Mouse (Mus musculus): ENCODE results near the gene Cebpzos. TPM values are rescaled to one million over a fixed set of nuclear protein-coding genes. Genes with fewer than 3 reads are reported as not detected.

Gene Cebpzos
- 10 to 100 TPM in 1 of 26 experiments, 1 to 10 TPM in 21, not detected in 4; 1.3 to 11.0 (median 4.7) TPM for total RNA-seq (2018; cell fraction: chromatin; rRNA removed)
- 10 to 100 TPM; 23.3 to 54.8 (median 41.6) TPM for total RNA-seq (2018; cell fraction: cytosol; rRNA removed)
- total RNA-seq (2018; cell fraction: nucleus; rRNA removed), result 10 to 100 TPM in 8 of 26 experiments, 1 to 10 TPM in 16, not detected in 2; 2.4 to 18.9 (median 8.0) TPM
- polyA plus RNA-seq (2018), result 39.4 to 58.3 TPM (median 45.7 TPM) in 3 replicates

GRCm38 (mm10) chr17:78916369-78916813 lies at the start of gene Cebpzos:
Gene Cebpzos (plus strand): TSS chr17:78916500.
- 0% methylated on average over 37 of the region's 37 CpGs for WGBS (ENCODE audit: missing documents)
- H3K36me3 ChIP-seq (ENCODE audit: inconsistent target), result peaks cover 26% of the 10 kb centered on the region

GRCm38 (mm10) chr17:78873886-78874285 lies 42.4 kb upstream of the Cebpzos start:
- Histone ChIP-seq H3K36me3 (ENCODE audit: inconsistent target) (peaks cover 92% of the 10 kb centered on the region), H3K4me3 (ENCODE audit: inconsistent target) (no peak overlapping the region), H3K79me2 (ENCODE audit: inconsistent target) (peaks cover 40% of the 10 kb centered on the region), H3K27ac (no peak overlapping the region)
- WGBS (ENCODE audit: missing documents), result 93% methylated on average over 5 of the region's 6 CpGs

More at GRCm38 (mm10) chr17:78916369-78916813, at the start of gene Cebpzos:
- H3K4me3 ChIP-seq (ENCODE audit: inconsistent target), result peak within 1 kb of the TSS; percentile 63
- H3K27ac ChIP-seq, result peak within 1 kb of the TSS; percentile 39
- H3K79me2 ChIP-seq (ENCODE audit: inconsistent target), result no peaks in the 10 kb centered on the region

- Histone ChIP-seq H3K36me3 (ENCODE audit: inconsistent target) (peaks cover 62% of the 10 kb centered on the region), H3K27ac (peak overlapping the region; percentile 94), H3K79me2 (ENCODE audit: inconsistent target) (peaks cover 49% of the 10 kb centered on the region), H3K4me3 (ENCODE audit: inconsistent target) (peak overlapping the region; percentile 96)
- WGBS (ENCODE audit: missing documents), result 2% methylated on average over 7 of the region's 7 CpGs
Observed at GRCm38 (mm10) chr17:78881878-78882304, 34.4 kb upstream of the Cebpzos start.

- peak within 1 kb of the TSS; percentile 96 for H3K4me3 ChIP-seq (ENCODE audit: inconsistent target)
- WGBS (ENCODE audit: missing documents), result 3% methylated on average over 28 of the region's 28 CpGs
- peak within 1 kb of the TSS; percentile 94 for H3K27ac ChIP-seq
- peaks cover 56% of the 10 kb centered on the region for H3K36me3 ChIP-seq (ENCODE audit: inconsistent target)
- peaks cover 48% of the 10 kb centered on the region for H3K79me2 ChIP-seq (ENCODE audit: inconsistent target)
Observed at GRCm38 (mm10) chr17:78882401-78883112, 33.7 kb upstream of the Cebpzos start, which contains the start of gene Eif2ak2. Gene Eif2ak2 (minus strand): TSS chr17:78882573.

- 100% methylated on average over 1 of the region's 4 CpGs for WGBS (ENCODE audit: missing documents)
- Histone ChIP-seq H3K4me3 (ENCODE audit: inconsistent target) (no peak overlapping the region), H3K79me2 (ENCODE audit: inconsistent target) (peaks cover 40% of the 10 kb centered on the region), H3K27ac (no peak overlapping the region), H3K36me3 (ENCODE audit: inconsistent target) (peaks cover 48% of the 10 kb centered on the region)
Observed at GRCm38 (mm10) chr17:78883291-78883690, 33.0 kb upstream of the Cebpzos start.

- H3K27ac ChIP-seq, result no peak overlapping the region
- H3K36me3 ChIP-seq (ENCODE audit: inconsistent target), result peaks cover 31% of the 10 kb centered on the region
- peaks cover 18% of the 10 kb centered on the region for H3K79me2 ChIP-seq (ENCODE audit: inconsistent target)
- 91% methylated on average over 5 of the region's 5 CpGs for WGBS (ENCODE audit: missing documents)
- no peak overlapping the region for H3K4me3 ChIP-seq (ENCODE audit: inconsistent target)
Observed at GRCm38 (mm10) chr17:78885286-78886065, 30.8 kb upstream of the Cebpzos start.

- H3K27ac ChIP-seq, result no peak overlapping the region
- H3K4me3 ChIP-seq (ENCODE audit: inconsistent target), result no peak overlapping the region
- WGBS (ENCODE audit: missing documents), result 90% methylated on average over 4 of the region's 4 CpGs
- no peaks in the 10 kb centered on the region for H3K79me2 ChIP-seq (ENCODE audit: inconsistent target)
- peaks cover 26% of the 10 kb centered on the region for H3K36me3 ChIP-seq (ENCODE audit: inconsistent target)
Observed at GRCm38 (mm10) chr17:78888554-78888953, 27.7 kb upstream of the Cebpzos start.

- Histone ChIP-seq H3K4me3 (ENCODE audit: inconsistent target) (no peak overlapping the region), H3K36me3 (ENCODE audit: inconsistent target) (peaks cover 20% of the 10 kb centered on the region), H3K27ac (no peak overlapping the region), H3K79me2 (ENCODE audit: inconsistent target) (no peaks in the 10 kb centered on the region)
- WGBS (ENCODE audit: missing documents), result 77% methylated on average over 3 of the region's 3 CpGs
Observed at GRCm38 (mm10) chr17:78889184-78889583, 27.1 kb upstream of the Cebpzos start.

GRCm38 (mm10) chr17:78891020-78891419 lies 25.3 kb upstream of the Cebpzos start:
- 33% methylated on average over 9 of the region's 9 CpGs for WGBS (ENCODE audit: missing documents)
- no peak overlapping the region for H3K27ac ChIP-seq

GRCm38 (mm10) chr17:78894991-78895390 lies 21.3 kb upstream of the Cebpzos start:
- H3K36me3 ChIP-seq (ENCODE audit: inconsistent target), result no peaks in the 10 kb centered on the region
- H3K79me2 ChIP-seq (ENCODE audit: inconsistent target), result no peaks in the 10 kb centered on the region
- WGBS (ENCODE audit: missing documents), result 69% methylated on average over 5 of the region's 7 CpGs
- no peak overlapping the region for H3K27ac ChIP-seq
- no peak overlapping the region for H3K4me3 ChIP-seq (ENCODE audit: inconsistent target)

More at GRCm38 (mm10) chr17:78891020-78891419, 25.3 kb upstream of the Cebpzos start:
- no peak overlapping the region for H3K4me3 ChIP-seq (ENCODE audit: inconsistent target)
- 0 out of 2 replicates have a peak, but pooled peaks cover 1% of the 10 kb centered on the region for H3K36me3 ChIP-seq (ENCODE audit: inconsistent target)
- no peaks in the 10 kb centered on the region for H3K79me2 ChIP-seq (ENCODE audit: inconsistent target)

- H3K4me3 ChIP-seq (ENCODE audit: inconsistent target), result no peak overlapping the region
- H3K36me3 ChIP-seq (ENCODE audit: inconsistent target), result no peaks in the 10 kb centered on the region
- H3K27ac ChIP-seq, result no peak overlapping the region
- H3K79me2 ChIP-seq (ENCODE audit: inconsistent target), result no peaks in the 10 kb centered on the region
- under 1% methylated on average over 8 of the region's 8 CpGs for WGBS (ENCODE audit: missing documents)
Observed at GRCm38 (mm10) chr17:78895394-78895793, 20.9 kb upstream of the Cebpzos start.

GRCm38 (mm10) chr17:78903158-78903557 lies 13.1 kb upstream of the Cebpzos start:
- Histone ChIP-seq H3K27ac (no peak overlapping the region), H3K4me3 (ENCODE audit: inconsistent target) (no peak overlapping the region), H3K36me3 (ENCODE audit: inconsistent target) (no peaks in the 10 kb centered on the region), H3K79me2 (ENCODE audit: inconsistent target) (no peaks in the 10 kb centered on the region)
- WGBS (ENCODE audit: missing documents), result 86% methylated on average over 2 of the region's 2 CpGs

GRCm38 (mm10) chr17:78906892-78907291 lies 9.4 kb upstream of the Cebpzos start, which contains the start of gene Sult6b1:
Gene Sult6b1 (minus strand): TSS chr17:78906992.
- Histone ChIP-seq H3K36me3 (ENCODE audit: inconsistent target) (no peaks in the 10 kb centered on the region), H3K79me2 (ENCODE audit: inconsistent target) (no peaks in the 10 kb centered on the region), H3K27ac (no peak within 1 kb of the TSS), H3K4me3 (ENCODE audit: inconsistent target) (no peak within 1 kb of the TSS)
- WGBS (ENCODE audit: missing documents), result 96% methylated on average over 5 of the region's 5 CpGs

- Histone ChIP-seq H3K4me3 (ENCODE audit: inconsistent target) (no peak overlapping the region), H3K79me2 (ENCODE audit: inconsistent target) (no peaks in the 10 kb centered on the region), H3K36me3 (ENCODE audit: inconsistent target) (no peaks in the 10 kb centered on the region), H3K27ac (no peak overlapping the region)
- 72% methylated on average over 2 of the region's 2 CpGs for WGBS (ENCODE audit: missing documents)
Observed at GRCm38 (mm10) chr17:78909374-78909773, 6.9 kb upstream of the Cebpzos start.

Measured in macrophage (primary cell).